Mouse (Mus musculus): Measurements from ENCODE around the gene Ankrd24.

GRCm38 (mm10) chr10:81643449-81644055 is 15.2 kb downstream of the Ankrd24 start:
- peak; percentile 69 for TF ChIP-seq CTCF (IDR thresholded peaks at IDR 0.05)
- TF ChIP-seq POLR2A (IDR thresholded peaks at IDR 0.05; ENCODE audit: insufficient read depth, low read depth, low read length), result peak; percentile 83
